Mouse (Mus musculus) layer of hippocampus, postnatal 10 days (tissue): ENCODE measurements at regions not wholly inside any gene's neighbourhood (a gene's known extent, or its start where the extent isn't known, plus 50 kb on each side); places are given as distances from the start of the nearest gene placed in this dataset.

Experiments used
- DNase-seq, 2 experiments: peaks; one replicate each; pipeline ENCODE4 v3.0.0; 2021; ENCODE audit warnings: low spot score in 2 of 2

DNA sequence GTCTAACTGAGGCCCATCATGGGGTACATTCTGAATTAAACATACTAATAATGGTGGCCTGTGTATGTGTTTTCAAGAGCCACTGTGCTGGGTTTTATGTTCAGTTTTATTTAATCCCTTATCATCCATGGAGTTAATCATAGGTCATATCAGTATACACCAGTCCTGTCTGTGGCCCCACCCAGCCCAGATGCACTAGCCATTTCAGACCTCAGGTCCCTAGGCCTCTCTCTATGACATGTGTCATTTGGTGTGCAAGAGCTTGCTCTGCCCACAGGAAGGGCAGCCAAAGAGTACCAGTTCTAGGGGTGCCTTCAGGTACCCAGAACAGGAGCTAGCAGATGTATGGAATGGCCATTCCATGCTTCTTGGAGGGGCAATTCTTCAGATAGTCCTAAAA lies 437.7 kb downstream of the Bcl11a start:
- DNase-seq = no peak

GRCm38 (mm10) chr11:24535462-24535861 lies 457.6 kb downstream of the Bcl11a start:
- DNase-seq = no peak

GRCm38 (mm10) chr11:24537721-24538120 lies 459.9 kb downstream of the Bcl11a start:
- no peak for DNase-seq

GRCm38 (mm10) chr11:24569655-24570054 lies 491.8 kb downstream of the Bcl11a start:
- DNase-seq = no peak

DNA sequence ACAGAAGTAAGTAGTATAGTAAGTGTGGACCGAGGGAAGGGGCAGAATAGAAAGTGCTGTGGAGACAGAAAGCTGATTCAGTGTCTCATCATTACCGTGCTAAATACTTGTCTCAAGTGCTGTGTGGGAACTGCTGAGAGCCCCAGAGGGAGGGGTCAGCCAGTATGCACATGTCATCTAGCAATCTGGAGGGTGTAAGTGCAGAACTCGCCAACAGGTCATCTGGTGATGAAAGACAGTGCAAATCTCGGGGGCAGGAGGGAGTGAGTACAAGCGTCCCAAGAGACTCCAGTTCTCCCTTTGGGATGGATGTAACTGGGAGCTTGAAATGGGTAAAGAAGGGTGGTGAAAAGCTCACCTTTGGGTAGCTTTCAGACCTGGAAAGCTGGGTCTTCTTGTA lies 535.7 kb downstream of the Bcl11a start:
- DNase-seq = no peak

GRCm38 (mm10) chr11:24615436-24615835 lies 537.6 kb downstream of the Bcl11a start:
- DNase-seq = no peak

DNA sequence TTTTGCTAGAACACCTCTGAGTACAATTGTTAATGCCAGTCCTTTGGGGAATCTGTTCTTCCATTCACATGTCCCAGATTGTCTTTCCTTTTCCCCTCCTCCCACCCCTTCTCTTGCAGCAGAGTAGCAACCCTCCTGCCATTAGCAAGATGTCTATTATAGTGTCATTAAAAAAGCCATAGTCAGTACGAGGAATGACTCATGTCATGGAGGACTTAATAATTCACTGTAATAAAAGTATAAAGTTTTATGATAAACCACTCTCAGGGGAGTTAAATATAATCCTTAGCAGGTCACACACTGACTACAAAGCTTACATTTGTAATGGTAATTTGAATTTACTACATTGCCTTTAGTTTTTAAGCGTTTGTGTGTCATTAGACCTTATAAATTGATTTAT lies 540.7 kb downstream of the Bcl11a start:
- no peak for DNase-seq

GRCm38 (mm10) chr11:24619021-24619420 lies 541.2 kb downstream of the Bcl11a start:
- no peak for DNase-seq

- DNase-seq = no peak
These were observed 550.8 kb downstream of the Bcl11a start for GRCm38 (mm10) chr11:24628619-24629018.

GRCm38 (mm10) chr11:24629431-24629830 lies 551.6 kb downstream of the Bcl11a start:
- DNase-seq = no peak

- no peak for DNase-seq
These were observed 552.6 kb downstream of the Bcl11a start for GRCm38 (mm10) chr11:24630403-24630900.

- DNase-seq = peak; percentile 44 to 48
These were observed 553.8 kb downstream of the Bcl11a start for GRCm38 (mm10) chr11:24631651-24632050.

DNA sequence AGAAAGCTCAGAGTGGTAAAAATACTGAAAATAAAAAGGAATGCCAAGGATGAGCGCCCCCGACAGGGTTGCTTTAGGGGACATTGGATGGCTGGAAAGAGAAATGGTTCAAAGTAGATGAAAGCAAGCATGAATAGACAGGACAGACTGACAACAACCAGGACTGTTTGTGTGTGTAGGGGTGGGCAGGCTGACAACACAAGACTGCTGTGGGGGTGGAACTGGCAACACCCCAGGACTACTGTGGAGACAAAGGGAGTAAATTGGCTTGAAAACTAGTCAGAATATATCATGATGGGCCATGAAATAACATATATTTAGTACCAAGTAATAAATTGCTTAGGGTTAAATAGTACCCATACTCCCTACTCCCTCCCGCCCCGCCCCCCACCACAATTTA lies 558.9 kb downstream of the Bcl11a start:
- DNase-seq = no peak

GRCm38 (mm10) chr11:24643439-24644109 lies 565.7 kb downstream of the Bcl11a start:
- DNase-seq = no peak

DNA sequence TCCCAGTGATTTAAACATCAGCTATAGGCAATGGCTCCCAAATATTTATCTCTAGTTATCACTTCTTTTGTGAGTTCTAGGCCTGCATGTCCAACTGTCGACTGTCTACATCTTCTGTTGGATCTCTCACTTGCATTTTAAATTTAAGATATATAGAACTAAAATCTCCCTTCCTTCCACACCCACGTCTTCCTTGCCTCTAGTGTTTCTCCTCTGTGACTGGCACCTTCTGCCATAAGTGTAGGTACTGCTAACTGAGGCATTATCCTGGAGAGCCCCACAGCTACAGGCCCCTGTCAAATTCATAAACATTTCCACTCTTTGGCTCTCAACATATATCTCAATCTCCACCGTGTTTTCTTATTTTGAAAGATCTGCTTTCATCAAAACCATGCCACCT lies 575.0 kb downstream of the Bcl11a start:
- DNase-seq = no peak

GRCm38 (mm10) chr11:24664082-24664481 lies 586.2 kb downstream of the Bcl11a start:
- DNase-seq = no peak

GRCm38 (mm10) chr11:24665310-24665709 lies 587.5 kb downstream of the Bcl11a start:
- DNase-seq = peak in 1 of 2 experiments; percentile 24

DNA sequence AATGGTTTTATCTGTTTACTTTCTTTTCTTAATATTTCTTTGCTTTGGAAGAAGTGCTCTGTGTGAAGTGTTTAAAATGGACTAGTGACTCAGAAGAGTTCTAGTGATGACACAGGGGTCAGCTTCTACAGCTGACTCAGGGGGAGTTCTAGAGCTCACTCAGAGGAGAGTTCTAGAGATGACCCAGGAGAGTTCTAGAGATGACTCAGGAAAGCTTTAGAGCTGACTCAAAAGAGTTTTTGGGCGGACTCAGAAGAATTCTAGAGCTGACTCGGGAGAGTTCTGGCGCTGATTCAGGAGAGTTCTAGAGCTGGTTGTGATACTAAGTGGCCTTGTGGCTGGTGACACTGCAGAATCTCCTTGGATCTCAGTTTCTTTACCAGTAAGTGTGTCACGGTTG lies 593.8 kb downstream of the Bcl11a start:
- DNase-seq = no peak

GRCm38 (mm10) chr11:24673248-24674207 lies 595.7 kb downstream of the Bcl11a start:
- no peak for DNase-seq

DNA sequence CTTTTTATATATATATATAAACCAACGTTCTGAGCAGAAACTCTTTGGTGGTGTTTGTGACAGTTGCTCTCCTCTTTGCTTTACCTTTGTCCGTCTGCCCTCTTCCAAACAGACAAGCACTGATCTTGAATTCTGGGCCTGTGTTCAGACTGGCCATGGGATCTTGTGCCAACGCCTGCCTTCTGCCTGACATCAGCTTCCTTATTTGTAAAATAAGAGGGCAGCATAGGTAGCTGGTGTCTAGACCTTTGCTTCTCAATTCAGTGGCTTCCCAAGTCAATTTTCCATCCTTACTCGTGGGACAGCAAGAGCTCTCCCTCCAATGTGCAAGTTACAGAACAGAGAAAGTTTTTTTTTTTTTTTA lies 596.3 kb downstream of the Bcl11a start:
- DNase-seq = no peak

DNA sequence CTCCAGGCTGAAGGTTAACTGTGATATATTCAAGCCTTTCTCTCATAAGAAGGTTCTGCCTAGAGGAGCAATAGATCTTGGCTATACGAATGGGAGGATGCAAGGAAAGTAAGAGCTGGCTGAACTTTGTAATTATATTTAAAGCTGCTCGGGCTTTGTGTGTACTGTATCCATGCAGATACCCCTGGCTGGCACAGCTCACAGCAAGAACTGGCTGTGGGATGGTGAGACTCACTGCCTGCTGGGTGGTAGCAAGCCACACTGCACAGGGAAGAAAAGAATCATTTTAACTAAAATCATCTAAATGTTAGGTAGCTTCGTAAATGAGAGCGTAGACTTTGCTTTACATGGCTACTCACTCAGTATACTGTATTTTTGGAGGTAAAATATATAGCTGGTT lies 599.2 kb downstream of the Bcl11a start:
- no peak for DNase-seq

DNA sequence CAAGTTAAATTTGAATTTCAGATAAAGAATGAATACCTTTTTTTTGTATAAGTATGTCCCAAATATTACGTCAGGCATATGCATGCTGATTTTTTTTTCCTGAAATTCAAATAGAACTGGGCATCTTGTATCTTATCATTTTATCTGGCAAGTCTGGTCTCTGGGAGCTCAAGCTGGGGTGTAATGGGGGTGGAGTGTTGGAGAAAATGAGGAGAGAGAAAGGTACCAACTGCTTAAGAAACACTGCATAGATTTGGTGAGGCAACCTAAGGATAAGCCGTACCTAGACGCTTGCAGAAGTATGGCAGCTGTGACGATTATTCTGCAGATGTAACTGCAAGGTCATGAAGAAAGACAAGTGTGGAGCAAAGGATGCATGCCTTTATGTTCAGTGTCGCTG lies 601.7 kb downstream of the Bcl11a start:
- DNase-seq = no peak
